8 mouse cellular contexts compared by ENCODE assay signal in genomic region chr13:54824111-54824931, GRCm38 (mm10). TPM values are rescaled to one million over a fixed set of nuclear protein-coding genes. Genes with fewer than 3 reads are reported as not detected.
A peak's percentile ranks its signal among the peaks of the same experiment; 100 is the strongest.
DNase-seq lines count a peak whose midpoint lies in the region; ATAC-seq lines count a peak whose summit lies in the region.

No protein-coding gene starts in this region.

- peak overlapping the region; percentile 53 for H3K4me2 ChIP-seq in intestine, embryonic 15.5 days (replicated peaks)
- H3K4me2 ChIP-seq in midbrain, embryonic 13.5 days (replicated peaks): peak overlapping the region; percentile 36

- H3K27ac ChIP-seq in intestine, embryonic 15.5 days: no peak overlapping the region
- no peak overlapping the region for H3K27ac ChIP-seq in midbrain, embryonic 13.5 days

- H3K9ac ChIP-seq in intestine, embryonic 15.5 days: no peak overlapping the region
- no peak overlapping the region for H3K9ac ChIP-seq in midbrain, embryonic 13.5 days (replicated peaks)

- H3K4me3 ChIP-seq in intestine, embryonic 15.5 days (replicated peaks): 0 out of 2 replicates have a peak overlapping the region, but pooled peaks have one; percentile 6
- H3K4me3 ChIP-seq in midbrain, embryonic 13.5 days (replicated peaks): no peak overlapping the region

- ATAC-seq in intestine, embryonic 15.5 days: no peak
- ATAC-seq in midbrain, embryonic 13.5 days: peak; percentile 75
- ATAC-seq in megakaryocyte-erythroid progenitor cell, adult 5-6 weeks (replicated peaks; ENCODE audit: low FRiP score, low TSS enrichment, poor library complexity, severe bottlenecking): no peak

- no peaks in the 10 kb centered on the region for H3K9me3 ChIP-seq in intestine, embryonic 15.5 days
- no peaks in the 10 kb centered on the region for H3K9me3 ChIP-seq in midbrain, embryonic 13.5 days

- 17% methylated on average over 25 of the region's 25 CpGs for WGBS in intestine, embryonic 15.5 days
- 17% methylated on average over 25 of the region's 25 CpGs for WGBS in midbrain, embryonic 13.5 days

- no peaks in the 10 kb centered on the region for H3K27me3 ChIP-seq in intestine, embryonic 15.5 days (replicated peaks)
- 0 out of 2 replicates have a peak, but pooled peaks cover 5% of the 10 kb centered on the region for H3K27me3 ChIP-seq in midbrain, embryonic 13.5 days

- H3K36me3 ChIP-seq in intestine, embryonic 15.5 days: no peaks in the 10 kb centered on the region
- H3K36me3 ChIP-seq in midbrain, embryonic 13.5 days: no peaks in the 10 kb centered on the region

- peak; percentile 19 for DNase-seq in adrenal gland, adult 2 months
- DNase-seq in adrenal gland, adult 8-10 months: no peak
- peak; percentile 96 for DNase-seq in cerebellum, adult 9-10 months
- DNase-seq in gastrocnemius, postnatal 25 days: peak; percentile 30
- no peak for DNase-seq in lung, postnatal 25 days (ENCODE audit: low spot score)

- peaks cover 7% of the 10 kb centered on the region; the same call in 1 of the 2 replicates for H3K4me1 ChIP-seq in intestine, embryonic 15.5 days (replicated peaks)
- peaks cover 16% of the 10 kb centered on the region for H3K4me1 ChIP-seq in midbrain, embryonic 13.5 days (replicated peaks)

RNA-seq across cellular contexts. Expression of gene Tspan17, which starts 35.1 kb away (rescaled TPM):
- total RNA-seq in adrenal gland, adult 2 months (2021): 10 to 100 TPM; 36.0 to 42.7 TPM
- polyA plus RNA-seq in adrenal gland, adult 2 months (2012; rRNA removed): 31.1 and 34.0 TPM in 2 replicates
- 10 to 100 TPM; 38.8 to 45.1 (median 41.8) TPM for total RNA-seq in adrenal gland, adult 8-10 months (2022)
- total RNA-seq in gastrocnemius, postnatal 25 days (2021): 10 to 100 TPM; 14.2 to 18.0 TPM
- 13.9 TPM in 2 replicates for polyA plus RNA-seq in intestine, embryonic 15.5 days (2015; fragmentation: Nextera tagmentation; extraction: Ambion mirVana)
- polyA plus RNA-seq in midbrain, embryonic 13.5 days (2015; fragmentation: Nextera tagmentation; extraction: Ambion mirVana): 28.3 and 30.5 TPM in 2 replicates
- total RNA-seq in megakaryocyte-erythroid progenitor cell, adult 5-6 weeks (2014; fragmentation: Nextera tagmentation): 1.3 TPM in 1 of 2 replicates, not detected in the other
- total RNA-seq in megakaryocyte-erythroid progenitor cell, adult 5-6 weeks (2017): 4.1 TPM in 1 of 2 replicates, not detected in the other

RNA-seq across cellular contexts. Expression of gene Eif4e1b, which starts 40.5 kb away (rescaled TPM):
- total RNA-seq in adrenal gland, adult 2 months (2021): not detected
- polyA plus RNA-seq in adrenal gland, adult 2 months (2012; rRNA removed): not detected in 2 replicates
- total RNA-seq in adrenal gland, adult 8-10 months (2022): not detected
- total RNA-seq in gastrocnemius, postnatal 25 days (2021): not detected
- not detected in 2 replicates for polyA plus RNA-seq in intestine, embryonic 15.5 days (2015; fragmentation: Nextera tagmentation; extraction: Ambion mirVana)
- polyA plus RNA-seq in midbrain, embryonic 13.5 days (2015; fragmentation: Nextera tagmentation; extraction: Ambion mirVana): not detected in 2 replicates
- total RNA-seq in megakaryocyte-erythroid progenitor cell, adult 5-6 weeks (2014; fragmentation: Nextera tagmentation): not detected in 2 replicates
- not detected in 2 replicates for total RNA-seq in megakaryocyte-erythroid progenitor cell, adult 5-6 weeks (2017)

RNA-seq across cellular contexts. Expression of gene Sncb, which starts 57.9 kb away (rescaled TPM):
- total RNA-seq in adrenal gland, adult 2 months (2021): 1 to 10 TPM; 1.5 to 2.0 TPM
- 2.2 and 5.4 TPM in 2 replicates for polyA plus RNA-seq in adrenal gland, adult 2 months (2012; rRNA removed)
- 1 to 10 TPM; 1.8 to 5.6 (median 3.5) TPM for total RNA-seq in adrenal gland, adult 8-10 months (2022)
- total RNA-seq in gastrocnemius, postnatal 25 days (2021): not detected
- 0.24 and 0.42 TPM in 2 replicates for polyA plus RNA-seq in intestine, embryonic 15.5 days (2015; fragmentation: Nextera tagmentation; extraction: Ambion mirVana)
- 8.9 and 10.0 TPM in 2 replicates for polyA plus RNA-seq in midbrain, embryonic 13.5 days (2015; fragmentation: Nextera tagmentation; extraction: Ambion mirVana)
- total RNA-seq in megakaryocyte-erythroid progenitor cell, adult 5-6 weeks (2014; fragmentation: Nextera tagmentation): not detected in 2 replicates
- not detected in 2 replicates for total RNA-seq in megakaryocyte-erythroid progenitor cell, adult 5-6 weeks (2017)

Comparison
In these comparisons a context has a peak if more than half of its experiments do, and no peak if none do; other contexts are left out.
1. DNase-seq: peak in adrenal gland, adult 2 months (single experiment), cerebellum, adult 9-10 months (single experiment) and gastrocnemius, postnatal 25 days (single experiment); none in adrenal gland, adult 8-10 months (single experiment) and lung, postnatal 25 days (single experiment).